Mouse (Mus musculus): ENCODE measurements around the gene Gtf3c4. TPM values are rescaled to one million over a fixed set of nuclear protein-coding genes. Genes with fewer than 3 reads are reported as not detected.

Gene Gtf3c4
- polyA plus RNA-seq (2012; rRNA removed): 20.2 and 30.9 TPM in 2 replicates

DNA sequence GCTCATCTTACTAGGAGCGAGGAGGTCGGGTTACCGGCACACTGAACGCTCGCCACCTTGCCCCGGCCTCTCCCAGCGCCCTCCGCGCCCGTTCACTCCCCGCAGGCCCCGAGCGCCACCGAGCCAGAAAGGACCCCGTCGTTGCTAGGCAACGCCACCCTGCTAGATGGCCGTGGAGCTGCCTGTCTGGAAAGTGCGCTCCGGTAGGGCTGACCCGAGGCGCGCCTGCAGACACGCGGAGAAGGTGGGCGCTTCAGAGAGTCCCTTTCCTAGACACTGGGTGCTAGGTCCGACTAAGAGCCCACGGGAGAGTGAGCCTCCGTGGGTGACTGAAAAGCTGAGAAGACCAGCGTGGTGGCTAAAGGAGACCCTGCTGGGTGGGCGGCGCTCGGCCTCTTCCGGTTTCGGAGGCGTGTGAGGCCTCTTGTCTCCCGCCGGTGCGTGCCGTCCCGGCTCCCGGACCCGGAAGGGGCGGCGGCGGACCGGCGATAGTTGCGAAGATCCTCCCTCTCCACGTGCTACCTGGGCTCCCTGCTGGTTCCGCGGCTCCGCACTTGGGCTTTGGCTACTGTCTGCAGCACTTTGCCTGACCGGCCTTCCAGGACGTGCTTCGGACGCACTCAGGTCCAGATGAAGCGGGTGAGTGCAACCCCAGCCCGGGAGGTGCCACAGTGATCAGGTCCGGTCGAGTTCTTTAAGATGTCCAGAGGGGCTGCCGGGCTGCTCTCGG is at the start of gene Gtf3c4, which contains the start of gene Ddx31:
Gene Gtf3c4 (minus strand): TSS at position 139 of the 730 bp plus-strand sequence.
Gene Ddx31 (plus strand): TSS at position 185 of the 730 bp plus-strand sequence.
- peak; percentile 97 for DNase-seq (ENCODE audit: low read depth)
- TF ChIP-seq CTCF (IDR thresholded peaks at IDR 0.05; ENCODE audit: borderline replicate concordance, extremely low read depth, insufficient read depth, insufficient read length) (no peak), POLR2A (IDR thresholded peaks at IDR 0.05; ENCODE audit: borderline replicate concordance, extremely low read depth, insufficient read depth, insufficient read length, poor library complexity, severe bottlenecking) (peak; percentile 80; the same call in 1 of the 2 replicates)

DNA sequence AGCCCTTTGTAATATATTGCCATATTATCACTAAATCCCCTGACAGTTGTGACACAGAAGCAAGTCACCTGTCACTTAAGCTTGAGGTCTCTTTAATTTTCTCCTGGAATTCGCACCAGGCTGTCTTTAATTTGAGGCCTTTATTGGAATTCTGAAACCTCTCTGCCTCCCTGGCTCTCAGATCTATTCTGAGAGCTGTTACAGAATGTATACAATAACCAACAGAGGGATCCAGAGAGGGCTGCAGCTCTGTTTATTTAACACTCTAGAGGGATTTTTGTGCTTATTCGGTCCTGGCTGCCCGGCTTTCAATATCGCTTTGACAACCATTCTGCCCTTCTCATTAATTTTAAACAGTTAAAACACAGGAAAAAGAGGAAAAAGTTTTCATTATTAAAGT is 44.8 kb upstream of the Gtf3c4 start:
- TF ChIP-seq POLR2A (IDR thresholded peaks at IDR 0.05; ENCODE audit: borderline replicate concordance, extremely low read depth, insufficient read depth, insufficient read length, poor library complexity, severe bottlenecking): no peak
- no peak for TF ChIP-seq CTCF (IDR thresholded peaks at IDR 0.05; ENCODE audit: borderline replicate concordance, extremely low read depth, insufficient read depth, insufficient read length)
- DNase-seq (ENCODE audit: low read depth): peak; percentile 60

DNA sequence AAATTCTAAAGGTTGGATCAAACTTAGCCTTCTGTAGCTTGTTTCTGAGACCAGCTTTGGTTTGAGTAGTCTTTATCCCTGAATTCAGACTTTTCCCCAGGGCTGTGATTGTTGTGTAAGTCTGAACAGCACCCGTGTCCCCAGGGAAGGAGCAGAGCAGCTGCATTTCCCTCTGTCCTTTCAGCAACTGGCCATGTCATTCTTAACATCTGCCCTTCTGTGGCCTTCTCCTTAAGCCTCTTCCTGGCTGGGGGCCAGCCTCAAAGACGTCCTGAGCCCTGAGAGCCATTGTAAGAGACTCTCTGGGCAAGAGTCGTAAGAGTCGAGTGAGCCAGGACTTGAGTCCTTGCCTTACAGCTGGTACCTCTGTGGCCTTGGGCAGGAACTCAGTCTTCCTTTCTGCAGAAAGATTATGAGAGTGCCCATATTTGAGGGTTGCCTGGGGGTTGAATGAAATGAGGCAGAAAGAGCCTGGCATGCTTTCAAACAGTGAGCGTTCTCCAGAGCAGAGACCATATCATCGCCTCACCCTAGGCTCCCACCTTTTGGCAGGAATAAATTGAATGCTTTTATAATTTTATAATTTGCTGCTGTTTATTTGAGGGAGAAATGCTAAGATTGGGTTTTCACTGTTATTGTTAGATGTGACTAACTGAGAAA is 42.8 kb upstream of the Gtf3c4 start:
- peak; percentile 47 for DNase-seq (ENCODE audit: low read depth)
- no peak for TF ChIP-seq POLR2A (IDR thresholded peaks at IDR 0.05; ENCODE audit: borderline replicate concordance, extremely low read depth, insufficient read depth, insufficient read length, poor library complexity, severe bottlenecking)
- TF ChIP-seq CTCF (IDR thresholded peaks at IDR 0.05; ENCODE audit: borderline replicate concordance, extremely low read depth, insufficient read depth, insufficient read length): no peak

DNA sequence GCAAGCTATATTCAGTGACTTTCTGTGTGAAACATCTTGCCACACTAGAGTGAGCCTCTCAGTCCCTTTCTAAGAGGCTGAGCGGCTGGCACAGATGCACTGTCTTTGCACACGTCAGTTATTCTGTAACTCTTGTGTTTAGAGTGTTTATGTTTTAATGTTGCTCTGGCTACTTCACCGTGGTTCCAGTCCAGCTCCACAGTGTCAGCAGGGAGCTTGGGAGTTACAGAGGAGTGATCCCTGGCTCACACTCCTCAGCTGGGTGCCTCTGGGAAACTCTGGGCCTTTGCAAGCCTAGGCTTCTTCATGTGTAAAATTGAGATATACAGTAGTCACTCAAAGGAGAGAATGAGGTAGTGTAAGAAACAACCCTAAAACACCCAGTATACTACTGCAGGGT is 41.9 kb upstream of the Gtf3c4 start:
- TF ChIP-seq POLR2A (IDR thresholded peaks at IDR 0.05; ENCODE audit: borderline replicate concordance, extremely low read depth, insufficient read depth, insufficient read length, poor library complexity, severe bottlenecking) (no peak), CTCF (IDR thresholded peaks at IDR 0.05; ENCODE audit: borderline replicate concordance, extremely low read depth, insufficient read depth, insufficient read length) (no peak)
- no peak for DNase-seq (ENCODE audit: low read depth)

DNA sequence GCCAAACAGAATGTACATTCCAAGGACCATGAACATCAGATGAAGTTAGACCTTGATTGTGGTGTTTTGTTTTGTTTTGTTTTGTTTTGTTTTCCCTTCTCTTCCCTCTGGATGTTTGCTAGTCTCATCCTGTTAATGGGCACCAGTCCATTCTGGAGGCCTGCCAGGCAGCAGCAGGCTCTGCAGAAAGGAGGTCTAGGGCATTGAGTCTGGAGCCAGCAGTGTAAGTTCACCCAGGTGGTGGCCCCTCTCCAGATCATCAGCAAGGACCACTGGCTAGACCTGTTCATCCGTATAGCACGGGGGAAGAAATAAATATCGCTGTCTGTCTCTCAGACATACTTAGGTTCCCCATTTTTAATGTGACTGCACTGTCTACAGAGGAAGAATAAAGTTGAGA is 41.1 kb upstream of the Gtf3c4 start:
- TF ChIP-seq CTCF (IDR thresholded peaks at IDR 0.05; ENCODE audit: borderline replicate concordance, extremely low read depth, insufficient read depth, insufficient read length) (no peak), POLR2A (IDR thresholded peaks at IDR 0.05; ENCODE audit: borderline replicate concordance, extremely low read depth, insufficient read depth, insufficient read length, poor library complexity, severe bottlenecking) (no peak)
- DNase-seq (ENCODE audit: low read depth): peak; percentile 47

DNA sequence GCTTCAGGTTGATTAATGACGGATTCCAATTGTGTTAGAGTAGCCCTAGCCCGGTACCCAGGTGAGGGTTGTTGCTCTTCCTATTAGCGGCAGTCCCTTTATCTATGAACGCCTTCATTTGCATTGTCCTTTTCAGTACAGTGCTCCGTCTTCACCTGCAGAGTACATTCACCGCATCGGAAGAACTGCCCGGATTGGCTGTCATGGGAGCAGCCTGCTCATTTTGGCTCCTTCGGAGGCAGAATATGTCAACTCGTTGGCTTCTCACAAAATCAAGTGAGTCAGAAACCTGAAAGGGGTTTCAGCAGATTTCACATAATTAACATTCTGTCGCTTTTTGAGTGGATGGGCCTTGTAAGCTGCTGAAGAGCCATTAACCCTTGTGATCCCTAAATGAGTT is 35.4 kb upstream of the Gtf3c4 start:
- DNase-seq (ENCODE audit: low read depth): no peak
- no peak for TF ChIP-seq CTCF (IDR thresholded peaks at IDR 0.05; ENCODE audit: borderline replicate concordance, extremely low read depth, insufficient read depth, insufficient read length)
- no peak for TF ChIP-seq POLR2A (IDR thresholded peaks at IDR 0.05; ENCODE audit: borderline replicate concordance, extremely low read depth, insufficient read depth, insufficient read length, poor library complexity, severe bottlenecking)

DNA sequence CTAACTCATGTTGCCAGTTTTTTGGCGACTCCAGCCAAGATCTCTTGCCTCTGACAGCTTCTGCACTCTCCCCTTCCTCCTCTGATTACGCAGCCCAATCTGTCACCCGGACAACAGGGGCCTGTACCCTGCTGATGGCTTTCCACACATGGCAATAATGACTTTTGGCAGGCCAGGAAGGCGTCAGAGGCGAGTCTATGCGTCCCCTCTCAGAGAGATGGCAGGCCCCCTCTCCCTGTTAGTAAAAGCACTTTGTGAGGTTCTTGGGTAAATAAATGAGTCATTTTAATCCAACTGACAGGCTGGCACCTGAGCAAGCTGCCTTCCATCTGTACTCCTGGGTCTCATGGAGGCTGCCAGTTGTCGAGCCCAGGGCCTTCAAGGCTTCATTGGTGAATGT is 27.3 kb upstream of the Gtf3c4 start:
- TF ChIP-seq CTCF (IDR thresholded peaks at IDR 0.05; ENCODE audit: borderline replicate concordance, extremely low read depth, insufficient read depth, insufficient read length): no peak
- TF ChIP-seq POLR2A (IDR thresholded peaks at IDR 0.05; ENCODE audit: borderline replicate concordance, extremely low read depth, insufficient read depth, insufficient read length, poor library complexity, severe bottlenecking): no peak
- peak; percentile 84 for DNase-seq (ENCODE audit: low read depth)

DNA sequence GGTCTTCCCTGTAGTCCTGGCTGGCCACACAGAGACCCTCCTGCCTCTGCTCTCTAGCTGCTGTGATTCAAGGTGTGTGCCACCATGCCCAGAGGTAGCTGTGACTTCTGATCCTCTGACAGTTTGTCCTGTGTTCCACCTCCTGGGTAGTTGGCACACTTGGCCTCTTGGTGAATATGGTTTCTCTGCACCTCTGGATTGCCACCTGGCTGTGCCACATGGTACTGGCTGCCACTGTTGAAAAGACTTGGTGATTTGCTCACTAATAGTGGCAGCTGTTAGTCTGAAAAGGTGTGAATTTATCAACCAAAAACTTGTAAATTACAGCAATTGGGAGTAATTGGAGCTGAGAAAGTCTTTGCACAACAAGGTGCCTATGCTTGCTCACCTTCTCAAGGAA is 23.7 kb upstream of the Gtf3c4 start:
- TF ChIP-seq POLR2A (IDR thresholded peaks at IDR 0.05; ENCODE audit: borderline replicate concordance, extremely low read depth, insufficient read depth, insufficient read length, poor library complexity, severe bottlenecking): no peak
- 0 out of 2 replicates have a peak, but pooled peaks have one; percentile 12 for TF ChIP-seq CTCF (IDR thresholded peaks at IDR 0.05; ENCODE audit: borderline replicate concordance, extremely low read depth, insufficient read depth, insufficient read length)
- DNase-seq (ENCODE audit: low read depth): peak; percentile 58

DNA sequence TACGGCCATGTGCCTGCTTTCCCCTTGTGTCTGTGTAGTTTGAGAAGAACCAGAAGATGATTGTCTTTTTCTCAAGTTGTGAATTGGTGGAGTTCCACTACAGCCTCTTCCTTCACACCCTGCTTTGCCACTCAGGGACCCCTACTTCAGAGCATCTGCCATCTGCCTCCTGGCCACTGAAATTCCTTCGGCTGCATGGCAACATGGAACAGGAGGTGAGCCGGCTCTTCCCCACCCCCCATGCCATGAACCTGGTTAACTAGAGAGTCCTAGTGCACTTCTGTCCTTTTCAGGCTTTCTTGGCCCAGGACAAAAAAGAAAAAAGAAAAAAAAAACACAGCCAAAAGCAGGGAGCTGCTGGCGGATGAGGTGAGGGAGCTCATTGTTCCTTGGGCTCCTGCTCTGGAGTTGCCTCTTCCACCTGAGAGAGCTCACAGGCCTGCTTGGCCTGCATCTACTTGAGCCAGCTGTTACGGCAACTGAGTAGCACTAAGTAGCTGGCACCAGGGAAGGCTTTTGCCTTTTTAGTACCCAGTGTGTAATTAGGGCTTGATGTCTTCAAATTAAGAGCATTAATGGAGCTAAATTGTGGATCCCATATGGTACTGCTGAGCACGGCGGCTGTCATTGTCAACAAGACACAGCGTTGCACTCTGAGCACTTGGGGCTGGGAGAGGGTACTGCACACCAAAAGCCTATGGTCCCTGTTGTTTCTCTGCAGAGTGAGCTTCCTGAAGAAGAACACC is 20.7 kb upstream of the Gtf3c4 start:
- TF ChIP-seq CTCF (IDR thresholded peaks at IDR 0.05; ENCODE audit: borderline replicate concordance, extremely low read depth, insufficient read depth, insufficient read length) (no peak), POLR2A (IDR thresholded peaks at IDR 0.05; ENCODE audit: borderline replicate concordance, extremely low read depth, insufficient read depth, insufficient read length, poor library complexity, severe bottlenecking) (no peak)
- DNase-seq (ENCODE audit: low read depth): peak; percentile 76

DNA sequence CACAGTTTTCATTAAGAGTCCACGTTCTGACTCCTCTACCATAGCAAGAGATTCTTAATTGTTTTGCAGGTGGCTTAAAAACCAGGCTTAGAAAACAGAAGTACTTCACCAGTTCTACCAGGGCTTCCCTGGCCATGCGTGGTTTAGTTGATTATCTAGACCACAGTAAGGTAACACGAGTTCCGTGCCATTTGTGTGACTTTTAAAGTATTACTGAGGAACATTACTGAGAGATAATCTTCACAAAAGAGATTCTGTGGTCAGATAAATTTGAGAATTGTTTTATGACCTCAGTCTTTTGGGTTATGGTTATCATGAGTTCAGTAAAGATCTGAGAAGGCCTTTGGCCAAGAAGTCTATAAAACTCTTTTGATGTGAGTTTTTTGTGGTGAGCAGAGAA is 19.1 kb upstream of the Gtf3c4 start:
- no peak for DNase-seq (ENCODE audit: low read depth)
- TF ChIP-seq CTCF (IDR thresholded peaks at IDR 0.05; ENCODE audit: borderline replicate concordance, extremely low read depth, insufficient read depth, insufficient read length): no peak
- TF ChIP-seq POLR2A (IDR thresholded peaks at IDR 0.05; ENCODE audit: borderline replicate concordance, extremely low read depth, insufficient read depth, insufficient read length, poor library complexity, severe bottlenecking): no peak

DNA sequence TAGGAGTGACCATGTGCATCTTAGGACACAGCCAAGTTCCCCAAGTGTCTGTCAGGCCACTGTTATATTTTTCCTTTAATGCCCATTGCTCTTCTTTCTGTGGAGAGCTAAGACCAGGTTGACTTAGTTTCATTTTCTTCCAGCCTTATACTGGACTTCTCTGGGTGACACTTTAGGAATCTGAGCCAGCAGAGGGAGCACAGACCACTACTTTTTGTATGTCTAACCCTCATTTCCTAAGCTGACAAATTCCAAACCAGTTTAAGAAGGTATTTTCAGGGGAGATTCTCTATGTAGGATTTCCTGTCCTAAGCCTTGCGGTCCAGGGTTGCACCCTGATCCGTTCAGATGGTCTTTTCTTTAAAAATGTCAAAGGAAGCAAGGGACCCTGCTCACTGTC is 15.6 kb upstream of the Gtf3c4 start:
- no peak for TF ChIP-seq CTCF (IDR thresholded peaks at IDR 0.05; ENCODE audit: borderline replicate concordance, extremely low read depth, insufficient read depth, insufficient read length)
- TF ChIP-seq POLR2A (IDR thresholded peaks at IDR 0.05; ENCODE audit: borderline replicate concordance, extremely low read depth, insufficient read depth, insufficient read length, poor library complexity, severe bottlenecking): no peak
- peak; percentile 14 for DNase-seq (ENCODE audit: low read depth)

Data from brain, embryonic 14.5 days (tissue).